Comparison of ENCODE assay signal across 22 mouse cellular contexts in genomic region chr4:95830320-95830719, GRCm38 (mm10).
"Had no signal": no experiment of that assay in that cellular context is flagged by ENCODE, and none has a peak within 500 bp of the region (broad histone marks: within the 10 kb centered on the region; RNA-seq: fewer than 3 reads in every experiment).

No protein-coding gene starts in this region.

- H3K27ac ChIP-seq: liver, embryonic 15.5 days; lung, embryonic 15.5 days; midbrain, embryonic 10.5 days; midbrain, embryonic 12.5 days; neural tube, embryonic 13.5 days; neural tube, embryonic 15.5 days had no signal

- H3K36me3 ChIP-seq: liver, embryonic 15.5 days; lung, embryonic 15.5 days; midbrain, embryonic 10.5 days; midbrain, embryonic 12.5 days; neural tube, embryonic 13.5 days; neural tube, embryonic 15.5 days had no signal

- ATAC-seq: liver, postnatal 0 days; lung, postnatal 0 days; midbrain, embryonic 16.5 days had no signal

- DNase-seq: liver, postnatal 0 days; lung, adult 2 months; lung, postnatal 14 days; lung, postnatal 36 days; midbrain, embryonic 14.5 days; retina, postnatal 1 day; right cerebral cortex, adult 18-20 months; right cerebral cortex, postnatal 25 days; right cerebral cortex, postnatal 4 days; spleen, adult 18-20 months; thymus, adult 18-20 months; thymus, postnatal 14 days; thymus, postnatal 36 days had no signal

- H3K4me1 ChIP-seq: liver, embryonic 15.5 days; lung, embryonic 15.5 days; midbrain, embryonic 12.5 days; neural tube, embryonic 13.5 days; neural tube, embryonic 15.5 days had no signal

- H3K27me3 ChIP-seq: liver, embryonic 15.5 days; lung, embryonic 15.5 days; midbrain, embryonic 12.5 days; neural tube, embryonic 13.5 days; neural tube, embryonic 15.5 days had no signal

- H3K4me3 ChIP-seq: liver, embryonic 15.5 days; lung, embryonic 15.5 days; midbrain, embryonic 10.5 days; midbrain, embryonic 12.5 days; myocyte; neural tube, embryonic 13.5 days; neural tube, embryonic 15.5 days had no signal
